Mouse (Mus musculus): ENCODE measurements around the gene Sipa1l3. TPM values are rescaled to one million over a fixed set of nuclear protein-coding genes. Genes with fewer than 3 reads are reported as not detected.

The Sipa1l3 gene
- total RNA-seq, 2 experiments from 2014 or later, result 6.2 to 56.1 TPM

DNA sequence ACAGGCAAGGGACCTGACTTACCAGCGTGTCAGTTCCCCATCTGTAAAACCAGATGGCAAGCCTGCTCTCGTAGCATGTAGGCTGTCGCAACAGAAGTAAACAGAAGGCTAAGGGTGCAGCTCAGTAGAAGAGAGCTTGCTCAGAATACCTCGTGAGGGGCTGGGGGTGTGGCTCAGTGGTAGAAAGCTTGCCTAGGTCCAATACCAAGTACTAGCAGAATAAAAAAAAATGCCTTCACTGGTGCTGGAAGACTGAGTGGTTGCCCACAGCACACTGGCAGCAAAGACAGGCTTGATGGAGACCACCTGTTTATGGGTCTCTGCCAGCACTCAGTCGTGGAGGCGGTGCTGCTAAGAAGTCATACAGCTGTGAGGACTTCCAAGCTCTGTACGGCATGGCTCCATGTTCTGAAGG is 93.0 kb downstream of the Sipa1l3 start:
- no peak for ATAC-seq (replicated peaks; ENCODE audit: low FRiP score, low TSS enrichment, poor library complexity, severe bottlenecking)

DNA sequence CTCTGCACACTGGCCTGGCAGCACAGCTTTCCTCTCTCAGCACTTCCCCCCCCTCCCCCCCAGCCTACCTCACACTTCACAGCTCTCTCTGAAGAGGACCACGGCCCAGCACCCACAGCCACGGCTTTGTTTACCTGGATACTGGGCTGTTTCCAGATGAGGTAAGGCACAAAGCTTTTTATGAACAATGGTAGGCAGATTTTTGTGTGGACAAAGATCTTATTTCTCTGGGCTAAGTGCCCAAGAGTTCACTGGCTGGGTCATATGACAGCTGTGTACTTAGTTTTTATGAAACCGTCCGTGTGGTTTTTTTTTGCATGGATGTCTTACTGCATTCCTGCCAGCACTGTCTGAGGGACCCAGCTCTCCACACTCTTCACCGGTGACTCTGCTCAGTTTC is 93.8 kb downstream of the Sipa1l3 start:
- ATAC-seq (replicated peaks; ENCODE audit: low FRiP score, low TSS enrichment, poor library complexity, severe bottlenecking), result no peak

DNA sequence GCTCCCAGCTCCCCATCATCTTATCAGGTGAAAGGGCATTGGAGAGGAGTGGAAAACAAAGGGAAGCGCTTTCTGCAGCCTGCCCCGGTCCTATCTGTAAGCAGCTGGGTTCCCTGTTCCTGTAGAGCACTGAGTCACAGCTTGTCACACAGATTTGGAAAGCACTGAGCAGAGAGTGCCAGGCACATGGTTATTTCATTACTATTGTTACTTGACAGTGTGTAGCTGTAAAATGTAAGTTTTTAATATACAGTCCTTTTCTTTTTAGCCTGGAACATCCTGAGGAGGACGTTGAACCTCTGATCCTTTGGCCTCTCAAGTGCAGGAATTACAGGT is 96.6 kb downstream of the Sipa1l3 start:
- ATAC-seq (replicated peaks; ENCODE audit: low FRiP score, low TSS enrichment, poor library complexity, severe bottlenecking), result no peak

DNA sequence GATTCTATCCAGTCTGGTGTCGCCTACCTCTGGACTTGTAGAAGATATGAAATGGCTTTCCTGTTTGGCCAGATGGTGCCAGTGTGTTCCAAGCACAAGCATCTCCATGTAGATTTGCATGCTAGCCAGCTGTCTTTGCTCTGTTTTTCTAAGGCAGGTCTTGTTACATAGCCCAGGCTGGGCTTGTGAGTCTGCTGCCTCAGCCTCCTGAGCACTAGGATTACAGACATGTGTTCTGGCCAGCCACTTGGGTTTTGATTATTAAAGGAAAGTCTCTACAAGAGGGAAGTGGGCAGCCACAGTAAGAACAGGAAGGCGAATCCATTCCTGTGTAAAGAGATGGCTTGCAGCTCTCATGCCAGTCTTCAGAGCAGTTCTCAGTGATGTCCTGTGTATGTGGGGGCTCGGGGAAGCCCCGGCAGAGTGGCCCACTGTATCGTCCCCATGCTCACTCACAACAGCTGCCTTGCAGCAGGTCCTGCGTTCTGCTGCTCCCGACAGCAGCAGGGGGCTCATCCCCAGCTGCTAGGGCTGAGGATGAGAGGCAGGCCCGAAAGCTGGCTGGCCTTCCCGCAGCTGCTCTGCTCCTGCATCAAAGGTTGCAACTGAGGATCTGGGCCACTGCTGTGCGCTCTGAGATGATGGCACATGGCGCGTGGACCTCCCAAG is 97.1 kb downstream of the Sipa1l3 start:
- no peak for ATAC-seq (replicated peaks; ENCODE audit: low FRiP score, low TSS enrichment, poor library complexity, severe bottlenecking)

DNA sequence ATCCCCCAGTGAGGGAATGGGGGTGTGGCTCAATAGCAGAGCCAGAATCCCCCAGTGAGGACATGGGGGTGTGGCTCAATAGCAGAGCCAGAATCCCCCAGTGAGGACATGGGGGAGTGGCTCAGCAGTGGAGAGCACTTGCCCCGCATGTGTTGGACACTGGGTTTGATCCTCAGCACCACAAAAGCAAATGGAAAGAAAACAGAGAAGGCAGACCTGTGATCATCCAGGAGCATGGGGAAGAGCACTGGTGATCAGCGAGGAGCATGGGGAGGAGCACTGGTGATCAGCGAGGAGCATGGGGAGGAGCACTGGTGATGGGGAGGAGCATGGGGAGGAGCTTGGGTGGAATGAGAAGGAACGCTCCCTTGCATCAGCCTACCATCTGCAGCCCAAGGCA is 98.6 kb downstream of the Sipa1l3 start:
- ATAC-seq (replicated peaks; ENCODE audit: low FRiP score, low TSS enrichment, poor library complexity, severe bottlenecking), result no peak

DNA sequence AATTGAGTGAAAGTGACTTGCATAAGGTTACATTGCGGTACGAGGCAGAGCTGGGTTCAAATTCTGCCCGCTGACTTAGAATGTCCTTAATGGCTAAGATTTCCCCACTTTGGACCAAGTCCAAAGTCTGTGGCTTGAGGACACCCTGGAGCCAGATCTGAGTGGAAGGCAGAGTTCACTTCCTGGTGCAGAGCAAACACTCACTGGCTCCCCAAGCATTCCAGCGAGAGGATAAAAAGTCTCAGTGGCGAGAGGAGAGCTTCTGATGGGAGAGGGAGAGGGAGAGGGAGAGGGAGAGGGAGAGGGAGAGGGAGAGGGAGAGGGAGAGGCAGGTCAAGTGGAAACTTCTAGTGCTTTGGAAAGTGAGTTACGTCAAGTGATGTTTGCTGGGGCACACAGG is 100.2 kb downstream of the Sipa1l3 start:
- ATAC-seq (replicated peaks; ENCODE audit: low FRiP score, low TSS enrichment, poor library complexity, severe bottlenecking), result no peak

DNA sequence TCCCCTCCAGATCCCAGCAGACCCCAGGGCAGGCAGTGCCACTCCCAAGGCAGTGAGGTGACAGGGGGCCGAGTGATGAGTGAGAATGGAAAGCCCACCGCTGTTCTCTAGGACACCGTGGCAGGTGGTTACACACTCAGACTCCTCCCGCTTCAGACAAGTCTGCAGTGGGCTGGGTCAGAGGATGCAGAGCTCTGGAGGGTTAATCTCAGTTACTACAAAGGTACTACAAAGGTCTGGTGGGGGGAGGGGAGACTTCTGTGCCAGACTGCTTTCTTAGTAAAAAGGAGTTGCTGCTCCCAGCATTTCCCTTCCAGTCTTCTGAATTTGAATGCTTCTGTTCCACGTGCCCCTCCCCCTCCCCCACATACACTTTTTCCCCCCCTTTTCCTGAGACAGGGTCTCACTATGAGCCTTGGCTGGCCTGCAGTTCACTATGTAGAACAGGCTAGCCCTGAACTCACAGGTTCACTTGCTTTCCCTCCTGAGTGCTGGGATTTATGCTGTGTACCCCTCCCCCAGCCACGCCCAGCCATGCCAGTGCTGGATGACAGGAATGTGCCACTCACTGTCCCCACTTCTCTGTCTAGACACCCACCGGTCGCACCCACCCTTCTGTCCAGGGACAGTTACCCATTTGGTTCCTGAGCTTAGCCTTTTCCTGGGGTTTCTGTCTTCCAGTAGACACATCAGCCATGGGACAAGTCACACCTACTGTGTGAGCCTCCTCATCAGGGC is 100.9 kb downstream of the Sipa1l3 start:
- ATAC-seq (replicated peaks; ENCODE audit: low FRiP score, low TSS enrichment, poor library complexity, severe bottlenecking), result no peak

DNA sequence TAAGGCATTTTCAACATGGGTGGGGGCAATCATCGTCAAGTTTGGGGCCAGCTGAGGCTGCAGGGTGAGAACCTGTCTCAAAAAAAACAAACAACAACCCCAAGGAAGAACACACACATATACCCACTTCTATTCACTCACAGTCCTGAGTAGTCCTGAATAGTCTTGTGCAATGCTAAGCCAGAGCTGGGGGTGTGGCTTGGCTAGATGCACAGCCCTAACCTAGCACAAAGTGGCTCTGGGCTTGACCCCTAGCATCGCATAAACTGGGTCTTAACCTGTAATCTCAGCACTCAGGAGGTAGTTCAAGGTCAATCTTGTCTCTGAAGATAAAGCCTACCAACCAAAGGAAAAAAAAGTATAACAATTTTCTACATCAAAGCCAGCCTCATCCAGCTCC is 101.5 kb downstream of the Sipa1l3 start:
- ATAC-seq (replicated peaks; ENCODE audit: low FRiP score, low TSS enrichment, poor library complexity, severe bottlenecking), result no peak

DNA sequence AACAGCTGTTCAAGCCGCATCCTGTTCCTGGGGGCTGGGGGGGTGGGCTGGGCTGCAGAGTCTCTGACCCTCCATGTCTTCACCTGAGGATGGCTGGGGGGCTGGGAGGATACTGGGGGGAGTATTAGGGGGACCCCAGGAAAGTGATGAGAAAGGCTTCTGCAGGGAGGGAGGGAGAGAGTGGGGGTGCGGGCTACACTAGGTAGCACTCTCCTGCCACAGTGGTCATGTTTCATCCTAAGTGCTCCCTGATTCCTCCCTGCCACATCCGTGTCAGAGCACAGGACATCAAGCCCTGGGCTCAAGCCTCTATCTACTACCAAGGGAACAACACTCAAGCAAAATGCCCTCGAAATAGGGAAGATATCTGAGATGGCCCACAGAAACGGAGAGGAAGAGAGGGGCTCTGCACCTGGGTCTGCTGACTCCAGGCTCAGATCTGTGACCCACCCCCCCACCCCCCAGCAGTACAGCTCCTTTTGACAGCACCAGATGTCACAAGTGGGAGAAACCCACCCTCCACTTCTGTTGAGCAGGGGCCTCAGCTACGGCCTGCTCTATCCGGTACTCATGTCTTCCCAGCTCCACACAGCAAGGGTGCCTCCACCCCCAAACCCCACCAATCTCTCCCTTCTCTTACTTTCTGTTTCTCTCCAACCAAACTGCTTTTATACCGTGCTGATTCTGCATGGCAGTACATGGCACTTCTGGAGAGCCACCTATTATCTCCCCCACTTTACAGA is 106.4 kb downstream of the Sipa1l3 start:
- no peak for ATAC-seq (replicated peaks; ENCODE audit: low FRiP score, low TSS enrichment, poor library complexity, severe bottlenecking)

DNA sequence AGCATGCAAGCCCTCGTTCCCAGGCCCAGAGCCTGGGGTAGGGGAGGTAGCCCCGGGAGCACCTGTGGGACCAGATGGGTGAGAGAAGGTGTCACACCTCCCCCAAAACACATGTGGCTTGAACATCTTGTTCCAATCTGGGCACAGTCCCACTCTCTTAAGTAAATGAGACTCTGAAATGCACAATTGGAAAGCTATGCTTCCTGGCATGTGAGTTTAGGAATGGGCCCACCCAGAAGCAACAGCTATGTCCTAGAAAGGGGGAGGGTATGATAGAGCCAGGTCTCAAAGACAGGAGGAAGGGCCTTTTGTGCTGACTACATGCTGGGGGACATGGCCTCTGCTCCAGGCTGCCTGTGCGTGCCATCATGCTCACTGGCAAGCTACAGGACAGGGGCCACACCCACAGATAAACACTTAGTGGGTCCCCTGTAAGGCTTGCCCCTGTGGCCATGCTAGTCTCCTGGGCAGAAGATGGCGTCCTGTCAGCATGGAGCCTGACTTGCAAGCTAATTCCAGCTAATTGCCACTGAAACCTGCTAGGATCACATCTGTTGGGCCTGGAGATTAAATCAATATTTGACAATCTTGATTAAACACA is 107.1 kb downstream of the Sipa1l3 start:
- ATAC-seq (replicated peaks; ENCODE audit: low FRiP score, low TSS enrichment, poor library complexity, severe bottlenecking), result peak; percentile 38; the same call in 1 of the 2 replicates

DNA sequence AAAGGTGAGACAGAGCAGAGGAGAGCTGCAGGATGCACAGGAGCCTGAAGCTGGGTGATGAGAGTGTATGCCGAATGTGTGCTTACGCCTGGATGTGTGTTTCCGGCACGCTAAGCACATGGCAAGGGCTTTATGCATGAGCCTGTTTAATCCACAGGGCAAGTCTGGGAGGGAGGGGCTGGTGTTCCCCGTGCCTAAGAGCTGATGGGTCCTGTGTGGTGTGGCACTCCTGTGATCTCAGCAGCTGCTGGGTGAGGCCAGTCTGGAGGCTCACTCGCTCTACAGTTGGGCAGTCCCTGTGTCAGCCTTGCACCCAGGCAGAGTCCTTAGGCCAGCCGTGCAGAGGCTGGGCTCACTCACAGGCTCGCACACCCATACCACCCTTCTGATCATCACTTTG is 108.0 kb downstream of the Sipa1l3 start:
- no peak for ATAC-seq (replicated peaks; ENCODE audit: low FRiP score, low TSS enrichment, poor library complexity, severe bottlenecking)

DNA sequence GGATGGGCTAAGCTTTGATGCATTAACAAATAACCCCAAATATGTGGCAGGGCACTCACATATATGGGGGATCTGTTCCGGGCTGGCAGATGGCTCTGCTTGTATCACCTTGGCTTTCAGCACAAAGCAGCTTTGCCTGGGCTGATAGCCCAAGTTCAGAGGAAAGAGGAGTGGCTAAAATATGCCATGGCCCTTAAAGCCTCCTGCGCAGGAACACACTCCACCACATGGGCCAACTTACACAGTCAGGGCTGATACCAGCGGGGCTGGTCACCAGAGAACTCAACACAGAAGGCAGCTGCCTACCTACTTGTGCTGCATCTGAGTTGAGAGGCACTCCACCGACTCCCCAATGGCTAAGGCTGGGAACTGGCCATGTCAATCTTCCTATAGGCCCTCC is 111.6 kb downstream of the Sipa1l3 start:
- ATAC-seq (replicated peaks; ENCODE audit: low FRiP score, low TSS enrichment, poor library complexity, severe bottlenecking), result peak; percentile 81

DNA sequence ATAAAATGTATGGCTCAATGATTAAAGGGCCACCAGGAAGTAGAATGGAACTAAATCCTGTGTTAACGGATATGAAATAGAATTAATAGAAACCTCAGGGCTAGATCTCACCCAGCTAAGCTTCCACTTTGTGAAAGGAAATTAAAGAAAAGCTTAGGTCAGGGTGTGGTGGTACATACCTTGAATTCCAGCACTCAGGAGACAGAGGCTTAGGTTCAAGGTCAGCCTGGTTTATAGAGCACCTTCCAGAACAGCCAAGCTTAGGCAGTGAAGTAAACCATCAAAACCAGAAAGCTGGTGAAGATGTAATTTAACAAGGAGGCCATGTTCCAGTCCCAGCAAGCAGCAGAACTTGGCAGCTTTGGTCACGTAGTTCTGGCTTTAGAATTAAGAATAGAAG is 114.3 kb downstream of the Sipa1l3 start:
- no peak for ATAC-seq (replicated peaks; ENCODE audit: low FRiP score, low TSS enrichment, poor library complexity, severe bottlenecking)

DNA sequence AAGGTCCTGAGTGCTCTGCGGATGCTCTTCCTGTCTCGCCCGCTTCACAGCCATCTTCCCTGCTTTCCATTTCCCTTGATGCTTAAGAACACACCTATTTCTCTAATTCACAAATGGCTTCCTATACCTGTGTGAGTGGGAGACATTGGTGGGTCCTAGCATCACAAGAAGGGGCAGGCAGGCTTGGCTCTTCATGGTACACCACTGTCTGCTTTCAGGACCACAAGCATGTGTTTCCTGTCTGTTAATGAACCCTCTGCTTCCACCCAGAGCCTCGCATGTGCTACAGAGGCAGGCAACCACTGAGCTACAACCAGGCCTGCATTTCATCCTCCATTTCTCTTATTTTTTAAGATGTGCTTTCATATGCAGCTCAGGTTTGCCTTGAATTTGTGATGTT is 116.4 kb downstream of the Sipa1l3 start:
- no peak for ATAC-seq (replicated peaks; ENCODE audit: low FRiP score, low TSS enrichment, poor library complexity, severe bottlenecking)

DNA sequence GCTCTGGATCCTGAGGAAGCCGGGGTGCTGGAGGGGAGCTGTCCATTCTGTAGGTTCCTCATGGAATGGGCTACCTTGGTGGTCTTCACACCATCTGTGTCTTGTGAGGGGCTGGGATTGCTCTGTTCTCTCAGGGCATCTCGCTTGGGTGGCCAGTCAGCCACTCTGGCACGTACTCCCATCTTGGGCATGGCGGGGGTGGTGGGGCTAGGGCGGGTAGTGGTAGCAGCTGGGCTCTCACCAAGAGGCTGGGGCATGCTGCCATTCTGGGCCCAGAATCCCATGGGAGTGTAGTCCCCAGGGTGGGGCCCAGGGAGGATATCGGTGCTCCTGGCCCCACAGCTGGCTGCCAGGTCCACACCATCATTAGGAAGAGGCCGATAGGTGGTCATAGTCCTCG is 118.0 kb downstream of the Sipa1l3 start:
- ATAC-seq (replicated peaks; ENCODE audit: low FRiP score, low TSS enrichment, poor library complexity, severe bottlenecking), result no peak

DNA sequence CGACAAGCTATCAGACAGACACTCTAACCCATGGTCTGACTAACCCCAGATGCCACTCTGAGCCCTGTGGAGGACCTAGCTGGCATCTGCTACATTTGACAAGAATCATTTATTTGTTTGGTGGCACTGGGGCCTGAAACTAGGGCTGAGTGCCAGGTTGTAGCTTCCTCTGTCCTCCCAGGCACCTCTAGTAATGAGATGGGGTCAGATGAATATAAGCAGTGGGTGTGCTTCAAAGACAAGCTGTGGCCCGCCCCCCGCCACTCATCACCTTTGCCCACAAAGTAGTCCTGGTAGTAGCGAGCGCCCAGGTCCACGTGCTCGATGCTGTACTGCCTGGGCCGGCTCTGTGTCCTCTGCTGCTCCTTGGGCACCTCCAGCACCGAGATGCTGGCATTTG is 119.4 kb downstream of the Sipa1l3 start:
- no peak for ATAC-seq (replicated peaks; ENCODE audit: low FRiP score, low TSS enrichment, poor library complexity, severe bottlenecking)

DNA sequence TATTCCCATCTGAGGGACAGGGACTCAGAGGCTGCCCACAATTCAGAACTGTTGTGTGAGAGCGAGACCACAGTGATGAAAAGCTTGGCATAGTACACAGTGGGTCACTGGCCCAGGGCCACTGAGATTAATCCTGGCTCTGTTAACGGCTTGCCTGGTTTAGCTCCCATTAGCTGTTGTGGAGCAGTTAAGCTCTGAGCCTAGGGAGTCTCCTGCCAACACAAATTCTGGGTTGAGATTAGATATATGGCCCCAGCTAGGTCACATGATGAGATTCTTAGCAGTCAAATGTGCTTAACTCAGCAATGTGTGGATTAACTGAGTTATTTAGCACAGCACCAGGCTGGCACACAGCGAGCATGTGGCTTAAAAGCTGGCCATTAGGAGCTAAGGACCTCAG is 121.0 kb downstream of the Sipa1l3 start:
- peak; percentile 52; the same call in 1 of the 2 replicates for ATAC-seq (replicated peaks; ENCODE audit: low FRiP score, low TSS enrichment, poor library complexity, severe bottlenecking)

DNA sequence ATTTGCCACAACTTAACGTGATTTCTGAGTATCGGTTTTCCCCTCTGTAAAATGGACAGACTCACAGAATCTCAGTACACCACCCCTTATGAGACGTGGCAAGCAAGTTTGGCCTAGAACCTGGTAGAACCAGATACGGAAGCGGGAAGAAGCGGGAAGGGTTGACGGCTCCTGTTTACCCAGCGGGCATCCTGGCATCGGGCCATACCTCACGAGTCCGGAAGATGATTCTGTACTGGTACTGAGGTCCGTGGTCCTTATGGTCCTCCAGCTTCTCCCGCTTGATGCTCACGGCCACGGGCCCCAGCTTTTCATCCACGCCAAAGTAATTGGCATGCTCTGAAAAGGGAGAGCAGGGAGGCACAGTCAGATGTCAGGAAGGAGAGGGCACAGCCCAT is 121.5 kb downstream of the Sipa1l3 start:
- no peak for ATAC-seq (replicated peaks; ENCODE audit: low FRiP score, low TSS enrichment, poor library complexity, severe bottlenecking)

DNA sequence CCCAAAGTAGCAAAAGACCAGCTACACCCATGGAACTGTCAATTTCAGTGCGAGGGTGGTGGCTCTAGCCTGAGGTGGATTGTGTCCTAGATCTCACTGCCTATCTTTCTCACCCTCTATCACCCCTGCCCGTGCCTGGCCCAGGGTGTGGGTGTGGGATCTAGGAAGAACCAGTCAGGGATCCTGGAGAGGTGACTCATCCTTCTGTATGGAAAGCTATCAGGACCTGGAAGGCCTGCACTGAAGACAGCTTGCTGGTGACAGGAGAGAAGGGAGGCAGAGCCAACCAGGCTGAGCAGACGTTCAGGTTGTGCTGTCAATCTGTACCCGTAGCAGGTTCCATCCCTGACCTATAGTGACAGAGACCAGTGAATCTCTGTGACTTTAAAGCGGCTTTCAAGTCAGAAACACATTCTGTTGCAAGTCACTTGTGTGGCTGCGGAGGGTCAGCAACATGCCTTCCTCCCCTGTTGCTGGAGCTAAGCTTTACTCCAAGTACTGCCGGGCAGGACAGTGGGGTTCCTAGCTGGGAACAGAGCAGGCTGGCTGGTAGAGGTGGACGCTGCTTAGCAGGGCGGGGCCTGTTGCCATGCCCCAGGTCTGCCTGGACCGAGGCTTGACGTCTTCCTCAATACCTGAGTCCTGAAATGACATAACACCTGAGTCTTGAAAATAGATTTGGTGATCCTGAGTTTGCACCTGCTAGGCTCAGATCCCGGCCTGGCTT is 122.1 kb downstream of the Sipa1l3 start:
- ATAC-seq (replicated peaks; ENCODE audit: low FRiP score, low TSS enrichment, poor library complexity, severe bottlenecking), result no peak

DNA sequence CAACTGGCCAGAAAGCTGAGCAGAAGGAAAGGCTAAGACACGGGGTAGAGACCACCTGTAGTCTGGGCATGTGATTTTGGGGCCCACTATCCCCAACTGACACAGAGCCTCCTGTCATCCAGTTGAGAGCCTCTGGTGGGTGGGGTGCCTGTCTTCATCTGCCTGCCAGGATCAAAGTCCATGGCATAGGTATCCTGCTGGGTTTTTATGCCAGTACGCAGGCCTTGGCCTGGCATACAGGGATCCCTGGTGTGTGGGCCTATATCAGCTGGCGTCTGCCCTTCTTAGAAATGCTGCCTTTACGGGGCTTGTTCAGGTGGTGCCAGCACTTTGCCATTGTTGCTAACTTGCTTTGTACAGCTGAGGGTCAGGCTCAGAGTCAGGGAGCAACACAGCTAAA is 123.3 kb downstream of the Sipa1l3 start:
- ATAC-seq (replicated peaks; ENCODE audit: low FRiP score, low TSS enrichment, poor library complexity, severe bottlenecking), result no peak

All from megakaryocyte-erythroid progenitor cell, adult 5-6 weeks (primary cell).